Mouse (Mus musculus) heart, embryonic 13.5 days (tissue): ENCODE results near the gene Tia1. TPM values are rescaled to one million over a fixed set of nuclear protein-coding genes. Genes with fewer than 3 reads are reported as not detected.

Source experiments
- ATAC-seq: fragments of 200-750 bp; cut with Nextera tagmentation; 2 replicates; pipeline ENCODE4 v1.8.0; 2017; ENCODE audit warnings: moderate TSS enrichment; ENCODE audit not compliant: insufficient number of reproducible peaks, low FRiP score, low TSS enrichment; ENCODE audit errors: extremely low read depth
- H3K27ac ChIP-seq: fragments of 300-500 bp; sonication (generic); replicated peaks from 2 replicates; pipeline ENCODE4 v1.5.1; 2015; ENCODE audit warnings: moderate library complexity, mild to moderate bottlenecking, inconsistent platforms
- H3K27me3 ChIP-seq: fragments of 300-500 bp; sonication (generic); replicated peaks from 2 replicates; pipeline ENCODE4 v1.6.1; 2015; ENCODE audit warnings: mild to moderate bottlenecking, inconsistent platforms
- H3K36me3 ChIP-seq: fragments of 300-500 bp; sonication (generic); 2 replicates; pipeline ENCODE4 v1.6.1; 2015; ENCODE audit warnings: mild to moderate bottlenecking, inconsistent platforms
- H3K4me1 ChIP-seq: fragments of 300-500 bp; sonication (generic); 2 replicates; pipeline ENCODE4 v1.6.1; 2015; ENCODE audit warnings: inconsistent platforms
- H3K4me2 ChIP-seq: fragments of 300-500 bp; sonication (generic); 2 replicates; pipeline ENCODE4 v1.6.1; 2015; ENCODE audit warnings: inconsistent platforms, mild to moderate bottlenecking, moderate library complexity
- H3K4me3 ChIP-seq: fragments of 300-500 bp; sonication (generic); 2 replicates; pipeline ENCODE4 v1.5.1; 2015; ENCODE audit warnings: moderate library complexity, mild to moderate bottlenecking, inconsistent platforms
- H3K9ac ChIP-seq: fragments of 300-500 bp; sonication (generic); 2 replicates; pipeline ENCODE4 v1.6.1; 2015; ENCODE audit warnings: inconsistent platforms, mild to moderate bottlenecking, moderate library complexity
- H3K9me3 ChIP-seq: fragments of 300-500 bp; sonication (generic); 2 replicates; pipeline ENCODE4 v1.6.1; 2016; ENCODE audit warnings: inconsistent platforms
- WGBS: fragments of 180-500 bp; shearing (Covaris S2); methylation state at CpG from one replicate; pipeline ENCODE4 v1.1.7; 2015; ENCODE audit warnings: mixed read lengths; 5-methylcytosine and 5-hydroxymethylcytosine counted together
- polyA plus RNA-seq: library from polyadenylated mRNA; unstranded; fragments of >200 nt; fragmentation: Nextera tagmentation; extraction: Ambion mirVana; gene quantifications from 2 replicates; pipeline ENCODE4 v1.2.1, GENCODE M21; 2015

Gene Tia1
- polyA plus RNA-seq, 1 experiment from 2014 or later, result 120 TPM

DNA sequence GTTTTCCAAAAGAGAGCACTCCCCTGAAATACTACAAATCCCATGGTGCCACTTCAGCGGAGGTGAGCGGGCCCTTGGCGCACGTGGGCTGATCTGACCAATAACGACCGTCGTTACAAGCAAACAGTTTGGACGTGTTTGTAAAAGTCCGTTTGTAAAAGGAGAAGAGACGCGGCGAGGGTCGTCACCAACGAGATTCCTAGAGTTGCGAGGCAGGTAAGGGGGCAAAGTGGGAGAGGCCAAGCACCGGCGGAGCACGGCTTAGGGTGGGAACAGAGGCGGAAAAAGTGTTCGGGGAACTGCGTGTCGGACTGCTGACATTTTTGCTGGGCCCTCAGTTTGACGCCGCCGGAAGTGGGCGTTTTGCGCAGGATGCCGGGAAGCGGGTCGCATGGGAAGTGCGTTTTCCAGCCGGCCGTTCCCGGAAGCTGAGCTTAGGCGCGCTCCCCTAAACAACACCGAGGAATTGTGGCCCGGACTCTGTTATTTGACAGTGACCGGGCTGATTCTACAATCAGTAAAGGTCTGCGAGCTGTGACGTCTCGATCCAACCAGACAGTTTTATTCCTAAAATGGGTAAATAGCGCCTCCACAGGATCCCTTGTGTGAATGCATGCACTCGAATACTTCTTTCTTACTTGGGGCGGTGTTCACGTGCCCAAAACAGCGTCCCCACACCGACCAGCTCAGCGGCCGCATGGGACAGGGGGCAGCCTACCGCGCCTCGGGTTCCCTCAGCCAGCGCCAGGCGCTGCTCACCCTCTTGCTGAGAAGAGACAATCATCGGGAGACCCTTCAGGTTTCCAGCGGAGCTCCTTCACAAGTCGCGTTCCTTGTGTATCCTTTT is 34.5 kb downstream of the Tia1 start, which contains the start of gene C87436:
Gene C87436, plus strand, starts transcription at position 103 of the 847 bp plus-strand sequence.
- H3K4me1 ChIP-seq, result peaks cover 11% of the 10 kb centered on the region
- peaks cover 45% of the 10 kb centered on the region for H3K36me3 ChIP-seq
- H3K4me3 ChIP-seq, result peak within 1 kb of the TSS; percentile 78
- H3K4me2 ChIP-seq, result peak within 1 kb of the TSS; percentile 83
- H3K9me3 ChIP-seq, result no peaks in the 10 kb centered on the region
- ATAC-seq, result peak; percentile 93
- peak within 1 kb of the TSS; percentile 97 for H3K27ac ChIP-seq
- peak within 1 kb of the TSS; percentile 90 for H3K9ac ChIP-seq
- under 1% methylated on average over 59 of the region's 59 CpGs for WGBS
- no peaks in the 10 kb centered on the region for H3K27me3 ChIP-seq

DNA sequence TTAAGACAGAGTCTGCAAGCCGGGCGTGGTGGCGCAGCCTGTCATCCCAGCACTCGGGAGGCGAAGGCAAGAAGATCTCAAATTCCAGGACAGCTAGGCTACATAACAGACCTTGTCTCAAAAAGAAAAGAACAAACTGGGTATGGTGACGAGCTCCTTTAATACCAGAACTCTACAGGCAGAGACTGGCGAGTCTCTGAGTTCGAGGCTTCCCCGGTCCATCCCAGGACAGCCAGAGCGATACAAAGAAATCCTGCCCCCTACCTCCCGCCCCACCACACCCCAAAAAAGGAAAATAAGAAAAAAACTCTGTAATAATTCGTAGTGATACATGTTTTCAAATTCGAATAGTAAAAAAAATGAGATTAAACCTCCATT is 35.1 kb downstream of the Tia1 start:
- H3K27ac ChIP-seq, result peak overlapping the region; percentile 97
- WGBS, result 4% methylated on average over 13 of the region's 13 CpGs
- H3K9ac ChIP-seq, result peak overlapping the region; percentile 90
- H3K4me1 ChIP-seq, result peaks cover 11% of the 10 kb centered on the region
- no peaks in the 10 kb centered on the region for H3K9me3 ChIP-seq
- H3K27me3 ChIP-seq, result no peaks in the 10 kb centered on the region
- H3K4me2 ChIP-seq, result peak overlapping the region; percentile 83
- H3K4me3 ChIP-seq, result peak overlapping the region; percentile 78
- ATAC-seq, result no peak
- H3K36me3 ChIP-seq, result peaks cover 45% of the 10 kb centered on the region

DNA sequence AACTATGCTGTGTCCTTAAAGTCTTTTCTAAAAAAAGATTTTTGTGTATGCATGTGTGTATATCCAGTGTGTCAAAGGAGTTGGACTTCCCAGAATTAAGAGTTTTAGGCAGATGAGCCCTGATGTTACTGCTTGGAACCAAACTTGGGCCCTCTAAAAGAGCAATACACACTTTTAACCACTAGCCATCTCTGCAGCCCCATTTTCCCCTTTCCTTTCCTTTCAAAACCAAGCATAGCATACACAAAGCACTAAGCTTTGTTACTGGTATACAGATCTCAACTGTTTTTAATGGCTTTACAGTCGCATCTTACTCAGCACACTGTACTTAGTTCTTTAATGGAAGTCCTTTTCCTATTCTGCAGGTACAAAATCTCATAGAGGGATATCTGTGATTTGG is 35.5 kb downstream of the Tia1 start:
- H3K4me1 ChIP-seq, result peaks cover 11% of the 10 kb centered on the region
- peak overlapping the region; percentile 83 for H3K4me2 ChIP-seq
- peak overlapping the region; percentile 78 for H3K4me3 ChIP-seq
- 89% methylated on average over 1 of the region's 1 CpGs for whole genome bisulfite sequencing
- H3K36me3 ChIP-seq, result peaks cover 45% of the 10 kb centered on the region
- peak overlapping the region; percentile 90 for H3K9ac ChIP-seq
- ATAC-seq, result no peak
- H3K27me3 ChIP-seq, result no peaks in the 10 kb centered on the region
- H3K9me3 ChIP-seq, result no peaks in the 10 kb centered on the region
- H3K27ac ChIP-seq, result peak overlapping the region; percentile 97; the same call in 1 of the 2 replicates

DNA sequence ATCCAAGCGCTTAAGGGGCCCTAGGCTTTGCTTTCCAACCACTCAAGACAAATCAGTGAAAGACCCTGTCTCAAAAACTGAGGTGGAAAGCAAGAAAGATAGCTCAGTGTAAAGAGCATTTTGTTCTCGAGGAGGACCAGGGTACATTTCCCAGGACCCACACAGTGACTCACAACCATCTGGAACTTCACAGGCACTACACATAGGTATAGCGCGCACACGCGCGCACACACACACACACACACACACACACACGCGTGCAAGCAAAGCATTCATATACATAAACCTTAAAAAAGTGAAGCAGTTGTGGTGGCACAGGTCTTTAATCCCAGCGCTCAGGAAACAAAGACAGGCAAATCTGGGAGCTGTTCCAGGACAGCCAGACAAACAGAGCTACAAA is 37.6 kb downstream of the Tia1 start:
- Histone ChIP-seq H3K9me3 (no peaks in the 10 kb centered on the region), H3K4me1 (peaks cover 11% of the 10 kb centered on the region), H3K4me3 (no peak overlapping the region), H3K4me2 (no peak overlapping the region), H3K27ac (no peak overlapping the region), H3K36me3 (peaks cover 41% of the 10 kb centered on the region), H3K9ac (no peak overlapping the region), H3K27me3 (no peaks in the 10 kb centered on the region)
- WGBS, result 93% methylated on average over 10 of the region's 10 CpGs
- ATAC-seq, result no peak

DNA sequence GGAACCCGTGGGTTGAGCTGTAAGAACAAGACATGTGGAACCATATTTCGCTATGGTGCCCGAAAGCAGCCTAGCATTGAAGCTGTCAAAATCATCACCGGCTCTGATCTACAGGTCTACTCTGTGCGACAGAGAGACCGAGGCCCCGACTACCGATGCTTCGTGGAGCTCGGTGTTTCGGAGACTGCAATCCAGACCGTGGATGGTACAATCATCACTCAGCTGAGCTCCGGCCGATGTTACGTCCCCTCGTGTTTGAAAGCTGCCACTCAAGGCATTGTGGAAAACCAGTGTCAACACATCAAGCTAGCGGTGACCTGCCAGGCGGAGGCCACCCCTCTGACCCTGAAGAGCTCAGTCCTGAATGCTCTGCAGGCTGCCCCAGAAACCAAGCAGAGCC is 41.5 kb downstream of the Tia1 start:
- peaks cover 75% of the 10 kb centered on the region for H3K36me3 ChIP-seq
- no peak overlapping the region for H3K27ac ChIP-seq
- H3K4me2 ChIP-seq, result no peak overlapping the region
- H3K27me3 ChIP-seq, result no peaks in the 10 kb centered on the region
- no peaks in the 10 kb centered on the region for H3K4me1 ChIP-seq
- ATAC-seq, result no peak
- H3K4me3 ChIP-seq, result no peak overlapping the region
- 91% methylated on average over 18 of the region's 18 CpGs for WGBS
- H3K9ac ChIP-seq, result no peak overlapping the region
- H3K9me3 ChIP-seq, result no peaks in the 10 kb centered on the region

DNA sequence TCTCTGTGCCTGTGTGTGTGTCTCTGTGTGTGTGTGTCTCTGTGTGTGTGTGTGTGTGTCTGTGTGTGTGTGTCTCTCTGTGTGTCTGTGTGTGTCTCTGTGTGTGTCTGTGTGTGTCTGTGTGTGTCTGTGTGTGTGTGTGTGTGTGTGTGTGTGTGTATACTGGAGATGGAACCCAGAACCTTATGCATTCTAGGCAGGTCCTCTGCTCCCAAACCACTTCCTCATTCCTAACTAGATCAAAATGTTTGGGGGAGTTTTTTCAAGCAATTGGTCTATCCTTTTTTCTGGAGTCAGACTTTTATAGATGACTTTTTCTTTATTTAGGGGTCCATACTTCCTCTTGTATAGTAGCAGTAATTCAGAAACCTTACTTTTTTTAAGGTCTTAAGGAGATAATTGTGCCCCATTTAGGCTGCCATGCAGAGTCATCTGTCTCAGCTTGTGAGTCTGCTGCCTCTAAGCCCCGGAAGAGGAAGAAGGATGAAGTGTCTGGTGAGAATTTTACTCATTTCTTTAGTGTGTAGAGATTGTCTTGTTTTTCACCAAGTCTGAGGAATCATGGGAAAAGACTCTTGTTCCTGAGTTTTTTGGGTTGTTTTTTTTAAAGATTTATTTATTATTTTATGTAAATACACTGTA is 43.0 kb downstream of the Tia1 start:
- peaks cover 80% of the 10 kb centered on the region for H3K36me3 ChIP-seq
- no peak overlapping the region for H3K27ac ChIP-seq
- ATAC-seq, result no peak
- H3K9ac ChIP-seq, result no peak overlapping the region
- H3K27me3 ChIP-seq, result no peaks in the 10 kb centered on the region
- H3K9me3 ChIP-seq, result no peaks in the 10 kb centered on the region
- H3K4me3 ChIP-seq, result no peak overlapping the region
- H3K4me1 ChIP-seq, result no peaks in the 10 kb centered on the region
- WGBS, result 77% methylated on average over 1 of the region's 1 CpGs
- no peak overlapping the region for H3K4me2 ChIP-seq

DNA sequence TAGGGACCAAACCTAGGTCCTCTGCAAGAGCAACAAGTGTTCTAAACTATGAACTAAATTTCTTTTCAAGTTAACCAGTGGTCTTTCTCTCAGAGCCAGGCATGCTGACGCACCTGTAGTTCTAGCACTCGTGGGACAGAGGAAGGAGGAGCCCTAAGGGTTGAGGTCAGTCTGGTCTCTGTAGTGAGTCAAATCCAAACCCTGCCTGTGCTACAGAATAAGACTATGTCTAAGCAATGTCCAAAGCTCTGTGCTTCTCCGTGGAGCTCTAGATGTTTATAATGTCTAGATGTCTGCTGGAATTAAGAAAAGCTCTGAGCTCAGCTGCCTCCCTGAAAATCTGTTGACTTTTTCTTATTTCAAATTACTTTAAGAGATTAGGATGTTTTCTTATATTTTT is 52.7 kb downstream of the Tia1 start:
- ATAC-seq, result no peak
- Histone ChIP-seq H3K4me1 (no peaks in the 10 kb centered on the region), H3K4me2 (no peak overlapping the region), H3K9me3 (no peaks in the 10 kb centered on the region), H3K36me3 (peaks cover 86% of the 10 kb centered on the region), H3K27ac (no peak overlapping the region), H3K9ac (no peak overlapping the region), H3K27me3 (no peaks in the 10 kb centered on the region), H3K4me3 (no peak overlapping the region)
- whole genome bisulfite sequencing, result 90% methylated on average over 3 of the region's 3 CpGs

DNA sequence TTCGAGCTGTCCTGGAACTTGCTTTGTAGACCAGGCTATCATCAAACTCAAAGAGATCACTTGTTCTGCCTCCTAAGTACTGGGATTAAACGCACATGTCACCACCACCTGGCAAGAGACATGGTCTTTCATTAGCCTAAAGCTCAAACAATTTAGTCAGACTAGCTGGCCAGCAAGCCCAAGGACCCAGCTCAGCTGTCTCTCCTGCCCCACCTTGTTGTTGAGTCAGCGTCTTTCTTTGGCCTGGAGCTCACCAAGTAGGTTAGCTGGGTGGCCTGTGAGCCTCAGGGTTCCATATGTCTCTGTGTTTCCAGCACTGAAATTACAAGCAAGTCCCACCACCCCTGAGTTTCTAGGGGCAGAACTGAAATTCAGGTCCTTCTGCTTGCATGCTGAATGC is 59.1 kb downstream of the Tia1 start:
- H3K9ac ChIP-seq, result no peak overlapping the region
- H3K27me3 ChIP-seq, result no peaks in the 10 kb centered on the region
- no peak overlapping the region for H3K27ac ChIP-seq
- no peaks in the 10 kb centered on the region for H3K4me1 ChIP-seq
- H3K36me3 ChIP-seq, result peaks cover 89% of the 10 kb centered on the region
- H3K4me2 ChIP-seq, result no peak overlapping the region
- no peak for ATAC-seq
- H3K4me3 ChIP-seq, result no peak overlapping the region
- WGBS, result 91% methylated on average over 3 of the region's 3 CpGs
- no peaks in the 10 kb centered on the region for H3K9me3 ChIP-seq

DNA sequence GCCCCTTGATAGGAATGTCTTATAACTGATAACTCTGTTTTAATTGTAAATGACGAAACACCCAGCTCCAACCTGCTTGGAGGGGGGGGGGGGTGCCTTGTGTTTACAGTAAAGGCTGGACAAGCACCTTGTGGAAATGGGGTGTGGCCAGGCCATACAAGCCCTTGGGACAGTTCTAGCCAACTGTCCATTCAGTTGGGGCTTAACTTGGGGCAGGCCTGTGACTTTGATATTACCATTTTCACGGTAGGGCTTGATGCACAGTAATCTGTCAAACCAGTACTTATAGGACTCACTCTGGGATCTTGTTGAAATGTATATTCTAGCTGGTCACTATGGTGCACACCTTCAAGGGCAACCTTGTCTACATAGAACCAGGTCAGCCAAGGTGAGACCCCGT is 67.3 kb downstream of the Tia1 start:
- Histone ChIP-seq H3K27me3 (no peaks in the 10 kb centered on the region), H3K9me3 (no peaks in the 10 kb centered on the region), H3K4me1 (peaks cover 44% of the 10 kb centered on the region), H3K4me3 (peak overlapping the region; percentile 52), H3K4me2 (peak overlapping the region; percentile 82), H3K36me3 (peaks cover 45% of the 10 kb centered on the region), H3K27ac (peak overlapping the region; percentile 91), H3K9ac (peak overlapping the region; percentile 85)
- ATAC-seq, result no peak
- WGBS, result 80% methylated on average over 3 of the region's 3 CpGs

DNA sequence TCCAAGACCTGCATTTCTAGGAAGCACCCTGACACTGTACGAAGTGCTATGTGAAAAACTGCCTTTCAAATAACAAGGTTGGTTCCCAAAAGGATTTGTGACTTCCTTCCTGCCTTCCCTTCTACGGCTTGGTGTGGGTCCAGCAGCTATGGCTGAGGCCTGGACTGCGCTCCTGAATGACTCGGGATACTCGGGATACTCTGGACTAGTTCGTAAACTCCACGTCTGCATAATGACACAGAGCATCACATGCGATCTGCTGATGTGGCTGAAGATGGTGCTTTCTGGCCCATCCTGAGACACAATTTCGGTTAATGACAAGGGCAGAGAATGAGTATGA is 67.7 kb downstream of the Tia1 start:
- peak overlapping the region; percentile 91 for H3K27ac ChIP-seq
- 18% methylated on average over 9 of the region's 9 CpGs for WGBS
- 0 out of 2 replicates have a peak, but pooled peaks have one; percentile 3 for ATAC-seq
- H3K9me3 ChIP-seq, result no peaks in the 10 kb centered on the region
- peaks cover 49% of the 10 kb centered on the region for H3K4me1 ChIP-seq
- peak overlapping the region; percentile 52 for H3K4me3 ChIP-seq
- peak overlapping the region; percentile 85 for H3K9ac ChIP-seq
- peaks cover 42% of the 10 kb centered on the region for H3K36me3 ChIP-seq
- H3K27me3 ChIP-seq, result no peaks in the 10 kb centered on the region
- H3K4me2 ChIP-seq, result peak overlapping the region; percentile 82

DNA sequence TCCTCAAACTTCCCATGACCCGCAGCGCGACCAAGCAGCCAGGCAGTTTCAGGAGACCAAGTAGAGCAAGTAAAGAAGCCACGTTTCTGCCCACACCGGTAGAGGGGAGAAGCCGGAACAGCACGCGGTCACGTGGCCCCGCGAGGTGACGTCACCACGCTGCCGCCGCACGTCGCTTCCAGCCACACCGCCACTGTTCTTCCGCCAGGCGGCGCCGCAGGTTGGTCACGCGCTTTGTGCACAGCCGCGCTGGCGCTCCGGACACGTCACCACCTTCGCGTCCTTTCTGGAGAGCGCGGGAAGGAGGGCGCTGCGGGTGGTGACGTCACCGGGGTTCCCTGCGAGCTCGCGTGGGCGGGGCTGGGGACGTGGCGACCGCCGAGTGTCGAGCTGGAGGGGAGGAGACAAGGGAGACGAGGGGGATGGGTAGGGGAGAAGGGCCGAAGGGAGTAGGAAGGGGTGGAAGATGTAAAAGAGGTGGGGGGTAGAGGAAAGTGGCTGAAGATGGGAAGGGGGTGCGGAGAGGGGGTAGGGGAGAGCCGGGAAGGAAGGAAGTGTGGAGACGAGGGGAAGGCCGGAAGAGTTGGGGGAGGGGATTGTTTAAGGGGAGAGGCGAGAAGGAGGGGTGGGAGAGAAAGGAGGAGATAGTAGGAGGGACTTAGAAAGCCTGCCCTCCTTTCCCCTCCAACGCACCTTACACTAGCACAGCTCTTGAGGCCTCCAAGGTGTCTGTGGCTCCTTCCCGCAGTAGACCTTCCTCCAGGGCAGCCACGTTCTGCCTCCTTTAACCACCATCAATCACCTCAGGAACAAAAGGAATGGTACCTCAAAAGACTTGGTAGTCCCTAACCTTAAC is 68.3 kb downstream of the Tia1 start:
- H3K27ac ChIP-seq, result peak overlapping the region; percentile 92
- H3K36me3 ChIP-seq, result peaks cover 36% of the 10 kb centered on the region
- peak overlapping the region; percentile 82 for H3K4me2 ChIP-seq
- H3K9ac ChIP-seq, result peak overlapping the region; percentile 85
- H3K4me3 ChIP-seq, result peak overlapping the region; percentile 52
- no peaks in the 10 kb centered on the region for H3K27me3 ChIP-seq
- H3K4me1 ChIP-seq, result peaks cover 53% of the 10 kb centered on the region
- ATAC-seq, result peak; percentile 88
- WGBS, result under 1% methylated on average over 56 of the region's 56 CpGs
- H3K9me3 ChIP-seq, result no peaks in the 10 kb centered on the region
